Mouse (Mus musculus) right cerebral cortex, adult 2 months (tissue): ENCODE data around the gene Lingo2.

Source experiments
- DNase-seq, 2 experiments: peaks; one replicate each; pipeline ENCODE4 v3.0.0; 2021 to 2022; ENCODE audit warnings: low spot score in 2 of 2

Lingo2 gene

GRCm38 (mm10) chr4:36560997-36561396 lies 390.6 kb downstream of the Lingo2 start:
- no peak for DNase-seq

GRCm38 (mm10) chr4:36540664-36541360 lies 410.7 kb downstream of the Lingo2 start:
- no peak for DNase-seq

GRCm38 (mm10) chr4:36533895-36534294 lies 417.7 kb downstream of the Lingo2 start:
- no peak for DNase-seq

GRCm38 (mm10) chr4:36490255-36490654 lies 461.3 kb downstream of the Lingo2 start:
- DNase-seq, result no peak

GRCm38 (mm10) chr4:36435211-36435610 lies 516.3 kb downstream of the Lingo2 start:
- no peak for DNase-seq

GRCm38 (mm10) chr4:36426192-36426591 lies 525.4 kb downstream of the Lingo2 start:
- no peak for DNase-seq

- DNase-seq, result no peak
Measured at GRCm38 (mm10) chr4:36407350-36407749, 544.2 kb downstream of the Lingo2 start.

GRCm38 (mm10) chr4:36368925-36369324 lies 582.6 kb downstream of the Lingo2 start:
- no peak for DNase-seq

- DNase-seq, result no peak
Measured at GRCm38 (mm10) chr4:36354401-36354800, 597.1 kb downstream of the Lingo2 start.

GRCm38 (mm10) chr4:36331741-36332140 lies 619.8 kb downstream of the Lingo2 start:
- no peak for DNase-seq

- DNase-seq, result no peak
Measured at GRCm38 (mm10) chr4:36325603-36326002, 625.9 kb downstream of the Lingo2 start.

GRCm38 (mm10) chr4:36313067-36313466 lies 638.5 kb downstream of the Lingo2 start:
- DNase-seq, result no peak

- peak; percentile 38 to 50 for DNase-seq
Measured at GRCm38 (mm10) chr4:36311431-36311830, 640.1 kb downstream of the Lingo2 start.

- DNase-seq, result no peak
Measured at GRCm38 (mm10) chr4:36305228-36305627, 646.3 kb downstream of the Lingo2 start.

GRCm38 (mm10) chr4:36289701-36290053 lies 661.9 kb downstream of the Lingo2 start:
- DNase-seq, result no peak

GRCm38 (mm10) chr4:36288813-36289700 lies 662.5 kb downstream of the Lingo2 start:
- peak; percentile 64 to 77 for DNase-seq

GRCm38 (mm10) chr4:36262436-36263169 lies 688.9 kb downstream of the Lingo2 start:
- DNase-seq, result no peak

- DNase-seq, result peak; percentile 59 to 75
Measured at GRCm38 (mm10) chr4:36186231-36186922, 765.2 kb downstream of the Lingo2 start.

GRCm38 (mm10) chr4:36183643-36184042 lies 767.9 kb downstream of the Lingo2 start:
- DNase-seq, result peak; percentile 36 to 37

- no peak for DNase-seq
Measured at GRCm38 (mm10) chr4:36170099-36170498, 781.4 kb downstream of the Lingo2 start.

GRCm38 (mm10) chr4:36131341-36131740 lies 820.2 kb downstream of the Lingo2 start:
- DNase-seq, result no peak

- no peak for DNase-seq
Measured at GRCm38 (mm10) chr4:36095482-36095881, 856.1 kb downstream of the Lingo2 start.
